Mouse (Mus musculus) embryonic facial prominence, embryonic 15.5 days (tissue): ENCODE results near the gene Wscd2. TPM values are rescaled to one million over a fixed set of nuclear protein-coding genes. Genes with fewer than 3 reads are reported as not detected.

ENCODE experiments used
- ATAC-seq: fragments of 200-750 bp; cut with Nextera tagmentation; 2 replicates; pipeline ENCODE4 v1.8.0; 2017; ENCODE audit warnings: low read depth, moderate TSS enrichment; ENCODE audit not compliant: insufficient number of reproducible peaks, low FRiP score, low TSS enrichment
- H3K27ac ChIP-seq: fragments of 300-500 bp; sonication (generic); replicated peaks from 2 replicates; pipeline ENCODE4 v1.5.1; 2015; ENCODE audit warnings: mild to moderate bottlenecking, inconsistent platforms
- H3K27me3 ChIP-seq: fragments of 300-500 bp; sonication (generic); 2 replicates; pipeline ENCODE4 v1.6.1; 2015; ENCODE audit warnings: inconsistent platforms
- H3K36me3 ChIP-seq: fragments of 300-500 bp; sonication (generic); 2 replicates; pipeline ENCODE4 v1.6.1; 2015; ENCODE audit warnings: mild to moderate bottlenecking, inconsistent platforms
- H3K4me1 ChIP-seq: fragments of 300-500 bp; sonication (generic); 2 replicates; pipeline ENCODE4 v1.6.1; 2015; ENCODE audit warnings: inconsistent platforms
- H3K4me2 ChIP-seq: fragments of 300-500 bp; sonication (generic); replicated peaks from 2 replicates; pipeline ENCODE4 v1.6.1; 2015; ENCODE audit warnings: mild to moderate bottlenecking, inconsistent platforms
- H3K4me3 ChIP-seq: fragments of 300-500 bp; sonication (generic); replicated peaks from 2 replicates; pipeline ENCODE4 v1.5.1; 2015; ENCODE audit warnings: mild to moderate bottlenecking, inconsistent platforms
- H3K9ac ChIP-seq: fragments of 300-500 bp; sonication (generic); 2 replicates; pipeline ENCODE4 v1.6.1; 2015; ENCODE audit warnings: inconsistent platforms
- H3K9me3 ChIP-seq: fragments of 300-500 bp; sonication (generic); replicated peaks from 2 replicates; pipeline ENCODE4 v1.6.1; 2016; ENCODE audit warnings: inconsistent platforms
- WGBS: fragments of 180-500 bp; shearing (Covaris S2); methylation state at CpG from one replicate; pipeline ENCODE4 v1.1.7; 2015; 5-methylcytosine and 5-hydroxymethylcytosine counted together
- polyA plus RNA-seq: library from polyadenylated mRNA; unstranded; fragments of >200 nt; fragmentation: Nextera tagmentation; extraction: Ambion mirVana; gene quantifications from 2 replicates; pipeline ENCODE4 v1.2.1, GENCODE M21; 2015

Gene Wscd2
- polyA plus RNA-seq, 1 experiment from 2014 or later, result 14.7 TPM

GRCm38 (mm10) chr5:113539438-113539837, 49.3 kb downstream of the Wscd2 start:
- 64% methylated on average over 2 of the region's 2 CpGs for WGBS
- Histone ChIP-seq H3K9ac (no peak overlapping the region), H3K27me3 (no peaks in the 10 kb centered on the region; the same call in 1 of the 2 replicates), H3K36me3 (no peaks in the 10 kb centered on the region), H3K4me1 (peaks cover 7% of the 10 kb centered on the region; the same call in 1 of the 2 replicates), H3K4me2 (no peak overlapping the region), H3K4me3 (no peak overlapping the region), H3K9me3 (no peaks in the 10 kb centered on the region), H3K27ac (no peak overlapping the region)
- no peak for ATAC-seq

GRCm38 (mm10) chr5:113539858-113540257, 49.7 kb downstream of the Wscd2 start:
- Histone ChIP-seq H3K9me3 (no peaks in the 10 kb centered on the region), H3K4me1 (peaks cover 7% of the 10 kb centered on the region; the same call in 1 of the 2 replicates), H3K4me3 (no peak overlapping the region), H3K9ac (no peak overlapping the region), H3K36me3 (no peaks in the 10 kb centered on the region), H3K27ac (no peak overlapping the region), H3K27me3 (no peaks in the 10 kb centered on the region; the same call in 1 of the 2 replicates), H3K4me2 (no peak overlapping the region)
- 80% methylated on average over 7 of the region's 7 CpGs for WGBS
- ATAC-seq, result no peak

- Histone ChIP-seq H3K4me1 (peaks cover 9% of the 10 kb centered on the region; the same call in 1 of the 2 replicates), H3K9ac (no peak overlapping the region), H3K4me3 (no peak overlapping the region), H3K9me3 (no peaks in the 10 kb centered on the region), H3K36me3 (no peaks in the 10 kb centered on the region), H3K4me2 (no peak overlapping the region), H3K27ac (no peak overlapping the region), H3K27me3 (no peaks in the 10 kb centered on the region; the same call in 1 of the 2 replicates)
- 33% methylated on average over 5 of the region's 5 CpGs for WGBS
- ATAC-seq, result no peak
Measured at GRCm38 (mm10) chr5:113541196-113541595, 51.1 kb downstream of the Wscd2 start.

GRCm38 (mm10) chr5:113542885-113543476, 52.8 kb downstream of the Wscd2 start:
- no peak overlapping the region for H3K9ac ChIP-seq
- no peaks in the 10 kb centered on the region; the same call in 1 of the 2 replicates for H3K27me3 ChIP-seq
- no peak overlapping the region for H3K4me2 ChIP-seq
- H3K9me3 ChIP-seq, result no peaks in the 10 kb centered on the region
- peaks cover 7% of the 10 kb centered on the region; the same call in 1 of the 2 replicates for H3K4me1 ChIP-seq
- no peak overlapping the region for H3K4me3 ChIP-seq
- H3K36me3 ChIP-seq, result no peaks in the 10 kb centered on the region
- peak; percentile 22; the same call in 1 of the 2 replicates for ATAC-seq
- WGBS, result 33% methylated on average over 10 of the region's 10 CpGs
- H3K27ac ChIP-seq, result no peak overlapping the region

GRCm38 (mm10) chr5:113547949-113548700, 58.0 kb downstream of the Wscd2 start:
- peaks cover 11% of the 10 kb centered on the region; the same call in 1 of the 2 replicates for H3K27me3 ChIP-seq

GRCm38 (mm10) chr5:113550249-113550648, 60.1 kb downstream of the Wscd2 start:
- Histone ChIP-seq H3K9ac (no peak overlapping the region), H3K9me3 (no peaks in the 10 kb centered on the region), H3K4me3 (no peak overlapping the region), H3K27me3 (peaks cover 11% of the 10 kb centered on the region; the same call in 1 of the 2 replicates), H3K27ac (no peak overlapping the region), H3K36me3 (no peaks in the 10 kb centered on the region), H3K4me2 (no peak overlapping the region), H3K4me1 (peaks cover 33% of the 10 kb centered on the region)
- ATAC-seq, result no peak
- 56% methylated on average over 8 of the region's 8 CpGs for WGBS

More at GRCm38 (mm10) chr5:113547949-113548700, 58.0 kb downstream of the Wscd2 start:
- Histone ChIP-seq H3K4me1 (peaks cover 21% of the 10 kb centered on the region), H3K4me2 (no peak overlapping the region), H3K9me3 (no peaks in the 10 kb centered on the region), H3K36me3 (no peaks in the 10 kb centered on the region), H3K4me3 (no peak overlapping the region), H3K27ac (no peak overlapping the region), H3K9ac (no peak overlapping the region)
- WGBS, result 53% methylated on average over 14 of the region's 14 CpGs
- ATAC-seq, result no peak

- Histone ChIP-seq H3K4me2 (no peak overlapping the region), H3K27me3 (peaks cover 11% of the 10 kb centered on the region; the same call in 1 of the 2 replicates), H3K9ac (no peak overlapping the region), H3K27ac (no peak overlapping the region), H3K36me3 (no peaks in the 10 kb centered on the region), H3K4me3 (no peak overlapping the region), H3K9me3 (no peaks in the 10 kb centered on the region), H3K4me1 (peaks cover 31% of the 10 kb centered on the region)
- ATAC-seq, result no peak
- 36% methylated on average over 19 of the region's 19 CpGs for WGBS
Measured at GRCm38 (mm10) chr5:113550759-113551158, 60.6 kb downstream of the Wscd2 start.

- Histone ChIP-seq H3K36me3 (no peaks in the 10 kb centered on the region), H3K4me3 (no peak overlapping the region), H3K9ac (no peak overlapping the region), H3K4me2 (no peak overlapping the region), H3K27ac (0 out of 2 replicates have a peak overlapping the region, but pooled peaks have one; percentile 5), H3K9me3 (no peaks in the 10 kb centered on the region), H3K27me3 (peaks cover 11% of the 10 kb centered on the region; the same call in 1 of the 2 replicates), H3K4me1 (peaks cover 31% of the 10 kb centered on the region)
- 6% methylated on average over 9 of the region's 9 CpGs for WGBS
- ATAC-seq, result peak; percentile 29; the same call in 1 of the 2 replicates
Measured at GRCm38 (mm10) chr5:113553402-113553897, 63.3 kb downstream of the Wscd2 start.

GRCm38 (mm10) chr5:113554095-113554494, 64.0 kb downstream of the Wscd2 start:
- Histone ChIP-seq H3K4me3 (no peak overlapping the region), H3K9me3 (no peaks in the 10 kb centered on the region), H3K9ac (no peak overlapping the region), H3K27me3 (peaks cover 11% of the 10 kb centered on the region; the same call in 1 of the 2 replicates), H3K4me2 (no peak overlapping the region), H3K36me3 (no peaks in the 10 kb centered on the region), H3K27ac (no peak overlapping the region), H3K4me1 (peaks cover 31% of the 10 kb centered on the region)
- WGBS, result 44% methylated on average over 15 of the region's 15 CpGs
- ATAC-seq, result no peak

- no peak for ATAC-seq
- Histone ChIP-seq H3K36me3 (no peaks in the 10 kb centered on the region), H3K4me3 (no peak overlapping the region), H3K27me3 (peaks cover 11% of the 10 kb centered on the region; the same call in 1 of the 2 replicates), H3K27ac (no peak overlapping the region), H3K4me2 (no peak overlapping the region), H3K9me3 (no peaks in the 10 kb centered on the region), H3K4me1 (peaks cover 31% of the 10 kb centered on the region), H3K9ac (no peak overlapping the region)
- WGBS, result 76% methylated on average over 2 of the region's 2 CpGs
Measured at GRCm38 (mm10) chr5:113554571-113554970, 64.4 kb downstream of the Wscd2 start.

- Histone ChIP-seq H3K9ac (no peak overlapping the region), H3K27me3 (peaks cover 10% of the 10 kb centered on the region; the same call in 1 of the 2 replicates), H3K4me2 (no peak overlapping the region), H3K4me1 (peaks cover 26% of the 10 kb centered on the region), H3K36me3 (no peaks in the 10 kb centered on the region), H3K4me3 (no peak overlapping the region), H3K9me3 (no peaks in the 10 kb centered on the region), H3K27ac (no peak overlapping the region)
- no peak for ATAC-seq
- 60% methylated on average over 2 of the region's 2 CpGs for WGBS
Measured at GRCm38 (mm10) chr5:113555684-113556083, 65.6 kb downstream of the Wscd2 start.
